Mouse (Mus musculus): ENCODE measurements around the gene Lrrk1.
A peak's percentile ranks its signal among the peaks of the same experiment; 100 is the strongest.
"Not testable (repeated sequence)": the region's sequence is repeated elsewhere in the genome, so short reads cannot be mapped to it uniquely, and the experiment has no call there.

The Lrrk1 gene

GRCm38 (mm10) chr7:66190385-66190784, 197.8 kb downstream of the Lrrk1 start:
- not testable (repeated sequence) for ATAC-seq (ENCODE audit: low TSS enrichment)

- no peak for ATAC-seq (ENCODE audit: low TSS enrichment)
These were observed 200.4 kb downstream of the Lrrk1 start for GRCm38 (mm10) chr7:66187581-66188231.

GRCm38 (mm10) chr7:66185370-66185769, 202.8 kb downstream of the Lrrk1 start:
- no peak for ATAC-seq (ENCODE audit: low TSS enrichment)

DNA sequence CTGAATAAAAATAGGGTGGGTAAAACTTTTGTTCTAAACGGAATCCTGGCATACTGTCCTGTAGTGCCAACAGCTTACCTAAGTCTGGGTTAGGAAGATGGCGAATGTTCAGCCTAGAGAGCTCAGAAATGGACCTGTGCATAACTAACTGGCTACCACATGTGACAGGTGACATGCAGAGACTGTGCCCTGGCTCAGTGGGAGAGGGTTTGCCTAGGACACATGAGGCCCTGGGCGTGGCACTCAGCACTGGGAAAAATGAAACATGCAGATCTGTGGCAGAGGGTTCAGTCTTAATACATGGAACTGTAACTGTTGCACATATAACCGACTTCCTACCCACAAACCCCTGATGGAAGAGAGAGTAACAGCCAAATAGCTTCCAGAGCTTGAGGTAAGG, 204.1 kb downstream of the Lrrk1 start:
- no peak for ATAC-seq (ENCODE audit: low TSS enrichment)

- no peak for ATAC-seq (ENCODE audit: low TSS enrichment)
These were observed 204.7 kb downstream of the Lrrk1 start for GRCm38 (mm10) chr7:66183404-66183803.

- ATAC-seq (ENCODE audit: low TSS enrichment), result no peak
These were observed 206.0 kb downstream of the Lrrk1 start for GRCm38 (mm10) chr7:66182075-66182715.

GRCm38 (mm10) chr7:66180711-66181365, 207.3 kb downstream of the Lrrk1 start:
- ATAC-seq (ENCODE audit: low TSS enrichment), result no peak

- no peak for ATAC-seq (ENCODE audit: low TSS enrichment)
These were observed 207.9 kb downstream of the Lrrk1 start for GRCm38 (mm10) chr7:66180260-66180659.

- no peak for ATAC-seq (ENCODE audit: low TSS enrichment)
These were observed 208.4 kb downstream of the Lrrk1 start for GRCm38 (mm10) chr7:66179711-66180110.

DNA sequence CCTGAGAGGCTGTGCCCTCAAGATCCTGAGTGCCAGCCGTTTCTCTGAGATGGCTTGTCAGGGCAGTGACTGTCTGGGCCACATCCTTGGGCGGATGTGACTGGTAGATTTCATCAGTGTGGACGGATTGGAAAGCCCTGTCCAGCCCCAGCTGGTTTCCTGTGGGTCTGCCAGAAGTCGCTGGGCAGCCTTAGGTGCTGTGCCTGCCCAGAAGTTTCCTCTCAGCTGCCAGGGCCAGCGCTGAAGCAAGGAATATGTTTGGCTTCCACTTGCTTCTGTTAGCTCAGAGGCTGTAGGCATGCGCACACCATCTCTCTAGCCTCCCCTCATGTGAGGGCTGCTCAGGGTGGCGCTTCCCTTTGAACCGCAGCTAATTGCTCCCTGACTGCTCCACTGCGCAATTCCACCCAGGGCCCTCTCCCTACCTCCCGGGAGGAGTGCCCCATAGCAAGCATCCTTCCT, 209.0 kb downstream of the Lrrk1 start:
- ATAC-seq (ENCODE audit: low TSS enrichment), result peak; percentile 68

DNA sequence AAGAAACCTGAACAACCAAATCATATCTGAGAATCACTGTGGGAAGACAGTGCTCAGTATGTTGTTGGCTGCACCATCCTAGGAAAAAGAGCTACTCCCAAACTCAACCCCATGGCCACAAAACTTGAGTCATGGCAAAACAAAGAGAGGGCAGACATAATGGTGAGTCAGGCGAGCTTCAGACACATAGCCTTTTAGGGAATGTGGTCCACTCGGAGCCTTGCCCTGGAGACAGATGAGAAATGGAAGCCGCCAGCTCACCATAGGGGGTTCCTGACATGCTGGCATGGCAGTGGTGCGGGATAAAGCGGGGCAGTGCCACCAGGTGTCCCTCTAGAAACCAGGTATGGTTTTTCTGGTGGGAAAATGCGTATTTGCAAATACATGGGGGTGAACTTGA, 210.0 kb downstream of the Lrrk1 start:
- ATAC-seq (ENCODE audit: low TSS enrichment), result no peak

GRCm38 (mm10) chr7:66176929-66177328, 211.2 kb downstream of the Lrrk1 start:
- no peak for ATAC-seq (ENCODE audit: low TSS enrichment)

Data from frontal cortex, adult (tissue).